Mouse (Mus musculus) intestine, postnatal 0 days (tissue): ENCODE measurements around the gene F12. TPM values are rescaled to one million over a fixed set of nuclear protein-coding genes. Genes with fewer than 3 reads are reported as not detected.

Experiments used
- ATAC-seq: fragments of 200-750 bp; cut with Nextera tagmentation; 2 replicates; pipeline ENCODE4 v1.8.0; 2017; ENCODE audit warnings: mild to moderate bottlenecking, moderate TSS enrichment, moderate library complexity
- H3K27ac ChIP-seq: fragments of 300-500 bp; sonication (generic); 2 replicates; pipeline ENCODE4 v1.5.1; 2014; ENCODE audit warnings: mild to moderate bottlenecking, low read depth, low read length, moderate library complexity
- H3K27me3 ChIP-seq: fragments of 300-500 bp; sonication (generic); replicated peaks from 2 replicates; pipeline ENCODE4 v1.6.1; 2014; ENCODE audit warnings: low read length, mixed read lengths; ENCODE audit not compliant: control insufficient read depth, insufficient read depth
- H3K36me3 ChIP-seq: fragments of 300-500 bp; sonication (generic); 2 replicates; pipeline ENCODE4 v1.6.1; 2014; ENCODE audit warnings: mild to moderate bottlenecking, moderate library complexity; ENCODE audit not compliant: control insufficient read depth, insufficient read depth
- H3K4me1 ChIP-seq: fragments of 300-500 bp; sonication (generic); replicated peaks from 2 replicates; pipeline ENCODE4 v1.6.1; 2014; ENCODE audit warnings: antibody characterized with exemption, low read length, mixed read lengths; ENCODE audit not compliant: control insufficient read depth, insufficient read depth
- H3K4me2 ChIP-seq: fragments of 300-500 bp; sonication (generic); replicated peaks from 2 replicates; pipeline ENCODE4 v1.6.1; 2014; ENCODE audit warnings: low read depth, mild to moderate bottlenecking, moderate library complexity
- H3K4me3 ChIP-seq: fragments of 300-500 bp; sonication (generic); 2 replicates; pipeline ENCODE4 v1.5.1; 2014; ENCODE audit warnings: low read depth, low read length
- H3K9ac ChIP-seq: fragments of 300-500 bp; sonication (generic); 2 replicates; pipeline ENCODE4 v1.6.1; 2014; ENCODE audit warnings: mild to moderate bottlenecking, low read depth, low read length
- H3K9me3 ChIP-seq: fragments of 300-500 bp; sonication (generic); 2 replicates; pipeline ENCODE4 v1.6.1; 2016; ENCODE audit warnings: mixed run types; ENCODE audit not compliant: control insufficient read depth
- CTCF ChIP-seq: sonication (generic); IDR thresholded peaks from 2 replicates; pipeline ENCODE4 v1.5.1; 2016; ENCODE audit warnings: low read depth, mild to moderate bottlenecking, control low read depth, antibody characterized with exemption, moderate library complexity
- WGBS: fragments of 180-500 bp; shearing (Covaris S2); extraction: QIAGEN DNeasy Blood & Tissue Kit; methylation state at CpG from one replicate; pipeline ENCODE4 v1.1.7; 2014; 5-methylcytosine and 5-hydroxymethylcytosine counted together
- polyA plus RNA-seq: library from polyadenylated mRNA; unstranded; fragments of >200 nt; fragmentation: Nextera tagmentation; extraction: Ambion mirVana; gene quantifications from 2 replicates; pipeline ENCODE4 v1.2.1, GENCODE M21; 2015

F12 gene
- polyA plus RNA-seq, 1 experiment from 2014 or later: 1.2 TPM

DNA sequence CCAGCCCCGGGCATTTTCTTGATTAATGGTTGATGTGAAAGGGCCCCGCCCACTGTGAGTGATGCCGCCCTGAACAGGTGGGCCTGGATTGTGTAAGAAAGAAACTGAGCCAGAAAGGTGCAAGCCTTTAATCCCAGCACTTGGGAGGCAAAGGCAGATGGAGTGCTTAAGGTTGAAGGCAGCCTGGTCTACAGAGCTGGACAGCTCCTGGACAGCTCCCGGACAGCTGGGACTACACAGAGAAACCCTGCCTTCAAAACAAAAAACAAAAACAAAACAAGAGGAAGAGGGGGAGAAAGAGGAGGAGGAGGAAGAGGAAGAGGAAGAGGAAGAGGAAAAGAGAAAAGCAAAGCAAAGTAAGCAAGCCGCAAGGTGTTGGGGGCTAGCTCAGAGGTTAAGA, 7.5 kb downstream of the F12 start:
- 66% methylated on average over 5 of the region's 5 CpGs for WGBS
- Histone ChIP-seq H3K9me3 (no peaks in the 10 kb centered on the region), H3K4me1 (no peaks in the 10 kb centered on the region)

DNA sequence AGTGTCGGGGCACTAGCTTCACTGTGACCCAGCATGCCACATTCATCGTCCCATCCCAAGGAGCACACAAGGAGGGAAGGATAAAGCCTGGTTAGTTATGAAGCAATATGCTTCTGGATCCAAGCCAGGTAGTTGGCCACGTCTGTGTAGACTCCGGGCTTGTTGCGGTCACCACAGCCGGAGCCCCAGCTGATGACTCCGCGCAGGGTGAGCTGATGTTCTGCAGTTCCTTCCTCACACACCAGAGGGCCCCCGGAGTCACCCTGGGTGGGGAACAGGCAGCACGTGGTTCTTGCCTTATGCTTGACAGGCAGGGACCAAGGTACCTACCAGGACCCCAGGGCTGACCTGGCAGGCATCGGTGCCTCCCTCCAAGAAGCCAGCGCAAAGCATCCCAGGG, 8.6 kb downstream of the F12 start:
- Histone ChIP-seq H3K4me1 (no peaks in the 10 kb centered on the region), H3K36me3 (no peaks in the 10 kb centered on the region), H3K9me3 (no peaks in the 10 kb centered on the region), H3K27ac (no peak overlapping the region), H3K27me3 (peaks cover 42% of the 10 kb centered on the region), H3K9ac (no peak overlapping the region), H3K4me2 (no peak overlapping the region), H3K4me3 (no peak overlapping the region)
- ATAC-seq: peak; percentile 54
- TF ChIP-seq CTCF: peak; percentile 95
- 8% methylated on average over 12 of the region's 12 CpGs for WGBS

More for the DNA sequence above, 7.5 kb downstream of the F12 start:
- ATAC-seq: no peak
- Histone ChIP-seq H3K9ac (no peak overlapping the region), H3K36me3 (no peaks in the 10 kb centered on the region), H3K27ac (no peak overlapping the region), H3K4me3 (no peak overlapping the region), H3K4me2 (no peak overlapping the region), H3K27me3 (peaks cover 42% of the 10 kb centered on the region)
- TF ChIP-seq CTCF: no peak

DNA sequence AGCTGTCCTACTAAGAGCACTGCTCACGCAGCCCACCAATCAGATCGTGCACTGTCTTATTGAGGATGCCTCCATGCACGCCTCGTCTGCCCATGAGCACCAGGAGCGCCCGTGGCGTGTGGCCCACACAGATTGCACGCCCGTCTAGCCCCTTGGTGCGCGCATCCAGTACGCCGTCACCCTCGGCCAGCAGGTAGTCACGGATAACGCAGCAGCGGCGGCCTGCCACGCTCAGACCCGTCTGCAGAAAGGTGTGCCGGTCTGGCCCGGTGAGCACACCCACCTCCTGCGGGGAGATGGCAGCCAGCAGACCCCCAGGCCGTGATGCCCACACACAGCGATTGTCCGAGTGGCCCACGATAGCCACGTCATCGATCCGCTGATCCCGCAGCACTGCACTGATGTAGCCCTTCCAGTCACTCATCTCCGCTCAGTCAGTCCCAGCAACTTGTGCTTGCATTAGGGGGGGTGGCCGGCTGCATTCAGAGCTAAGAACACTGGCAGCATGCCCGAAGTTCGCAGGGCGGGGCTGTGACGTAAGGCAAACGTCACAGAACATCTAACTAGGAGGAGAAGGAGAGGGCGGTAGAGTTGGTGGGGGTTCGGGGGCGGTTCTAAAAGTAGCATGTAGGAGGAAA, 11.7 kb downstream of the F12 start, which contains the start of gene Pfn3:
Pfn3 (minus strand) TSS at position 490 of the 638 bp plus-strand sequence.
- Histone ChIP-seq H3K9me3 (no peaks in the 10 kb centered on the region), H3K4me1 (no peaks in the 10 kb centered on the region)
- peak; percentile 34; the same call in 1 of the 2 replicates for ATAC-seq

DNA sequence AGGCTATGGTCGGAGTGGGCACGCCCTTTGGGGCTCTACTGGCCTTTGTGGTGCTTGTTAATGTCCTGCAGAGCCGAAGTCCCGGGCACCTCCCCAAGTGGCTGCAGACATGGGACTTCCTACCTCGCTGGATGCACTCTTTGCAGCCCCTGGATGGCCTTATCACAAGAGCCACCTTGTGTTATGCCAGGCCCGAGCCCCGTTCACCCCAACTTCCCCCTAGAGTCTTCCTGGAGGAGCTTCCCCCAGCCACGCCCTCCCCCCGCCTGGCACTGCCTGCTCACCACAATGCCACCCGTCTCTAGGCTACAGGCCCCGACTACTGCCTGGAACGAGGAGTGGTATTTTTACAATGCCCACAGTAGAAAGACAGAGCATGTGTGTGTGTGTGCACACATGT, 13.3 kb downstream of the F12 start:
- Histone ChIP-seq H3K9ac (no peak overlapping the region), H3K4me1 (no peaks in the 10 kb centered on the region), H3K27me3 (peaks cover 2% of the 10 kb centered on the region), H3K4me2 (no peak overlapping the region), H3K9me3 (no peaks in the 10 kb centered on the region), H3K27ac (no peak overlapping the region), H3K4me3 (no peak overlapping the region), H3K36me3 (no peaks in the 10 kb centered on the region)
- ATAC-seq: no peak
- TF ChIP-seq CTCF: no peak
- 83% methylated on average over 12 of the region's 12 CpGs for WGBS

More for the DNA sequence above, 11.7 kb downstream of the F12 start, which contains the start of gene Pfn3:
- peaks cover 15% of the 10 kb centered on the region for H3K27me3 ChIP-seq
- peak within 1 kb of the TSS; percentile 8; the same call in 1 of the 2 replicates for H3K9ac ChIP-seq
- H3K36me3 ChIP-seq: no peaks in the 10 kb centered on the region
- no peak within 1 kb of the TSS for H3K27ac ChIP-seq
- 11% methylated on average over 41 of the region's 41 CpGs for WGBS
- no peak for TF ChIP-seq CTCF
- 0 out of 2 replicates have a peak within 1 kb of the TSS, but pooled peaks have one; percentile 5 for H3K4me3 ChIP-seq
- peak within 1 kb of the TSS; percentile 49 for H3K4me2 ChIP-seq

DNA sequence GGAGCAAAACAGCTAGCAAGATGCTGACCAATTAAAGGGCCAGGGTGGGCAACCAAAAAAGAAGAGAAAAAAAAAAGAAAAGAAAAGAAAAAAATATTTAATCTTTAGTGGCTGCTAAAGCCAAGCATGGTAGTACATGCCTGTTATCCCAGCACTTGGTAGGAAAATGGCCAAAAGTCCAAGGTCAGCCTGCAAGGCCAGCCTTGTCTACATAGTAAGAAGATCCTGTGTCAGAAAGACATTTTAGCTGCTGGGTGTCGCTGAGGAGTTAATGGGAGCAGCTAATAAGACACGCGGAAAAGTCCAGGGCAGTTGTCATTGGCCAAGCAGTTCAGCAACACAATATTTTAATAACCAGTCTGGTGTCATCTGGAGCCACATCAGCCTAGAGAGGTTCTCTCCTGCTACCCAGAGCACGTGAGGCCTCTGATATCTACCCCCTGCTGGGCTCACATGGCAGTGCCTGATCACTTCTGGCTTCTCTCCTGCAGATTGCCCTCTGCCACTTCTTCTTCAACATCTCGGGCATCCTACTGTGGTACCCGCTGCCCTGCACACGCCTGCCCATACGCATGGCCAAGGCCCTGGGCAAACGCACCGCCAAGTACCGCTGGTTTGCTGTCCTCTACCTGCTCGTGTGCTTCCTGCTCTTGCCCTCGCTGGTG, 13.8 kb downstream of the F12 start:
- Histone ChIP-seq H3K27ac (no peak overlapping the region), H3K4me3 (no peak overlapping the region), H3K36me3 (no peaks in the 10 kb centered on the region), H3K27me3 (no peaks in the 10 kb centered on the region; the same call in none of the 2 replicates), H3K4me2 (no peak overlapping the region), H3K9ac (no peak overlapping the region), H3K4me1 (no peaks in the 10 kb centered on the region), H3K9me3 (no peaks in the 10 kb centered on the region)
- TF ChIP-seq CTCF: peak; percentile 21; the same call in 1 of the 2 replicates
- WGBS: 87% methylated on average over 13 of the region's 13 CpGs
- no peak for ATAC-seq

DNA sequence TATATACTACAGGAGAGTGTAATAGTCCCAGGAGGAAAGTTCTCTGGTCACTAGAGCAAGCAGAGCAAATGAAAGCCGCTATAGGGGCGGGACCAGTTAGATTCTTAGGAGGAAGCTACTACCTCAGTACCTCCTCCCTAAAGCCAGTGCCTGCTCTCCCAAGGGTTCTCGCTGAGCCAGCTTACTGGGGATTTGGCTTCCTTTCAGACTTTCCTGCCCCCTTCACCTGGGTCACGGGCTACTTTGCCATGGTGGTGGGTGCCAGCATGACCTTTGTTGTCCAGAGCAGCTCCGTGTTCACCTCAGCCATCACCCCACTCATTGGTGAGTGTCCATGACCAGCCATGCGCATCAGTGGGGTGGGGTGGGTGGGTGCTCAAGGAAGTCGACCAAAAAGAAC, 14.8 kb downstream of the F12 start:
- H3K9me3 ChIP-seq: no peaks in the 10 kb centered on the region
- WGBS: 71% methylated on average over 7 of the region's 7 CpGs
- no peak overlapping the region for H3K4me3 ChIP-seq
- ATAC-seq: no peak
- no peaks in the 10 kb centered on the region for H3K4me1 ChIP-seq
- no peak overlapping the region for H3K27ac ChIP-seq
- no peak overlapping the region for H3K9ac ChIP-seq
- no peak overlapping the region for H3K4me2 ChIP-seq
- no peak for TF ChIP-seq CTCF
- no peaks in the 10 kb centered on the region; the same call in 1 of the 2 replicates for H3K27me3 ChIP-seq
- no peaks in the 10 kb centered on the region for H3K36me3 ChIP-seq
